Mouse (Mus musculus): ENCODE measurements at regions not wholly inside any gene's neighbourhood (a gene's known extent, or its start where the extent isn't known, plus 50 kb on each side); places are given as distances from the start of the nearest gene placed in this dataset.

DNA sequence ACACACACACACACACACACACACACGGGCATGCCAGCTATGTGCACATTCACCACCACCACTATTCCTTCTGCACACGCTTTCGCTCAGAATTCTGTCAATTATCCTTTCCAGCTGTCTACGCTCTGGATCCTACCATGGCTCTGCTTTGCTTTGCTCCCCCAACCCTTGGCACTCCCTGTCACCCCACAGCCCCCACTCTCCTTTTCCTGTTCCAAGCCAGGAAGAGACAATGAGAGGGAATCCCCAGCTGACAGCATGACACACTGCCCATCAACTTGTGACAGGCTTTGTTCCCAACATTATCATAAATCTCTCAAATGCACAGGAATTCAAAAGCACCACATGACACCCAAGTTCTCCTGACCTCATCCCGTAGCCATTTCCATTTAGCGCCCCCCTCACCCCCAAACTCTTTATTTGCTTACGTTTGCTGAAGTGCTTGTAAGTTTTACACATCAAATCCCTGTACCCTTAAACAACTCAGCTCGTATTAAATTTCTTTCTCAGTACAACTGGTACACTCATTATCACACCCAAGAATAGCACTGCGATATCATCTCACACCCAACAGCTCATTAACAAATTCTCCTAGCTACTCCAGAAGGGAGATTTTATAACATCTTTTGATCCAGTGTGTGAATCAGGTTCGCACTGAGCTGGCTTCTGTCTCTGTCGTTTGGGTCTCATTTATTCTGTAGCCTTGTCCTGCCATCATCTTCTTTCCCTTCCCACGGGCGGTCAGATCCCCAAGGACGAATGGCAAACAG, 140.3 kb downstream of the Ptpn20 start:
- no peak overlapping the region for H3K4me2 ChIP-seq (replicated peaks)
- 54% methylated on average over 14 of the region's 14 CpGs for WGBS
- H3K36me3 ChIP-seq: no peaks in the 10 kb centered on the region
- no peak overlapping the region for H3K9ac ChIP-seq
- H3K4me1 ChIP-seq: peaks cover 24% of the 10 kb centered on the region
- H3K27ac ChIP-seq: no peak overlapping the region
- H3K27me3 ChIP-seq: no peaks in the 10 kb centered on the region
- no peak for ATAC-seq (ENCODE audit: low FRiP score)
- H3K4me3 ChIP-seq: no peak overlapping the region
- no peaks in the 10 kb centered on the region; the same call in 1 of the 2 replicates for H3K9me3 ChIP-seq (replicated peaks)

- Histone ChIP-seq H3K9ac (no peak overlapping the region), H3K27me3 (no peaks in the 10 kb centered on the region), H3K4me3 (no peak overlapping the region), H3K4me1 (peaks cover 28% of the 10 kb centered on the region), H3K27ac (no peak overlapping the region), H3K36me3 (no peaks in the 10 kb centered on the region), H3K4me2 (replicated peaks) (no peak overlapping the region), H3K9me3 (replicated peaks) (no peaks in the 10 kb centered on the region; the same call in 1 of the 2 replicates)
- ATAC-seq (ENCODE audit: low FRiP score): 0 out of 2 replicates have a peak, but pooled peaks have one; percentile 51
- 21% methylated on average over 5 of the region's 5 CpGs for WGBS
Observed at GRCm38 (mm10) chr14:33732698-33733097, 143.7 kb downstream of the Ptpn20 start.

GRCm38 (mm10) chr14:33734446-33735043, 145.5 kb downstream of the Ptpn20 start:
- no peaks in the 10 kb centered on the region; the same call in 1 of the 2 replicates for H3K9me3 ChIP-seq (replicated peaks)
- H3K4me1 ChIP-seq: peaks cover 21% of the 10 kb centered on the region
- 43% methylated on average over 5 of the region's 5 CpGs for WGBS
- no peak; the same call in 1 of the 2 replicates for ATAC-seq (ENCODE audit: low FRiP score)
- H3K36me3 ChIP-seq: no peaks in the 10 kb centered on the region
- no peak overlapping the region for H3K9ac ChIP-seq
- H3K4me2 ChIP-seq (replicated peaks): no peak overlapping the region
- no peak overlapping the region for H3K27ac ChIP-seq
- no peak overlapping the region for H3K4me3 ChIP-seq
- H3K27me3 ChIP-seq: no peaks in the 10 kb centered on the region

GRCm38 (mm10) chr14:33735653-33736052, 146.6 kb downstream of the Ptpn20 start:
- H3K36me3 ChIP-seq: no peaks in the 10 kb centered on the region
- no peak overlapping the region for H3K4me2 ChIP-seq (replicated peaks)
- H3K4me1 ChIP-seq: peaks cover 15% of the 10 kb centered on the region
- no peak for ATAC-seq (ENCODE audit: low FRiP score)
- H3K9ac ChIP-seq: no peak overlapping the region
- WGBS: 90% methylated on average over 3 of the region's 3 CpGs
- no peak overlapping the region for H3K4me3 ChIP-seq
- H3K27me3 ChIP-seq: no peaks in the 10 kb centered on the region
- no peak overlapping the region for H3K27ac ChIP-seq
- H3K9me3 ChIP-seq (replicated peaks): no peaks in the 10 kb centered on the region; the same call in 1 of the 2 replicates

DNA sequence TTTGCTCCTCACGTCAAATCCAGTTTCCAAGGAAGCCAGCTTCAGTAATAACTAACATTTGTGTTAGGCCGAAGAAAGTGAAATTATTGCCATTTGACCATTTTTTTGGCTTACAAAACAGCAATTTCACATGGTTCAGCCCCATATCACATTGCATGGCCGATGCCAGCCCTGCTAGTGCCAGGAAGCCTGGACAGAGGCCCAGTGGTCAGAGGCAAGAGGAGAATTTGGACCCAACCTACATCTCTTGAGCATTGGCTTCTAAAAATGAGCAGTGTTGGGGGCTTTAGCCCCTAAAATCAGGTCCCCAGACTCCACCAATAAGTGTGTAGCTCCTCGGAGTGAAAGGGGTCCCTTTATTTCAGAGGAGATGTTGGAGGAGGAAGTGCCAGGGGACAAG, 157.2 kb downstream of the Ptpn20 start:
- H3K4me2 ChIP-seq (replicated peaks): no peak overlapping the region
- 90% methylated on average over 4 of the region's 4 CpGs for WGBS
- no peak for ATAC-seq (ENCODE audit: low FRiP score)
- no peaks in the 10 kb centered on the region for H3K36me3 ChIP-seq
- H3K4me3 ChIP-seq: no peak overlapping the region
- H3K4me1 ChIP-seq: no peaks in the 10 kb centered on the region
- H3K9me3 ChIP-seq (replicated peaks): peaks cover 2% of the 10 kb centered on the region; the same call in 1 of the 2 replicates
- no peaks in the 10 kb centered on the region for H3K27me3 ChIP-seq
- no peak overlapping the region for H3K27ac ChIP-seq
- H3K9ac ChIP-seq: no peak overlapping the region

GRCm38 (mm10) chr14:33759656-33760055, 163.7 kb upstream of the Gdf10 start:
- Histone ChIP-seq H3K9me3 (replicated peaks) (no peaks in the 10 kb centered on the region), H3K4me1 (no peaks in the 10 kb centered on the region), H3K4me3 (no peak overlapping the region), H3K36me3 (no peaks in the 10 kb centered on the region), H3K4me2 (replicated peaks) (no peak overlapping the region), H3K9ac (no peak overlapping the region), H3K27ac (no peak overlapping the region), H3K27me3 (no peaks in the 10 kb centered on the region)
- ATAC-seq (ENCODE audit: low FRiP score): no peak
- WGBS: 72% methylated on average over 7 of the region's 7 CpGs

GRCm38 (mm10) chr14:33763641-33764046, 159.7 kb upstream of the Gdf10 start:
- H3K9me3 ChIP-seq (replicated peaks): no peaks in the 10 kb centered on the region
- H3K27me3 ChIP-seq: no peaks in the 10 kb centered on the region
- H3K4me1 ChIP-seq: no peaks in the 10 kb centered on the region
- H3K4me3 ChIP-seq: no peak overlapping the region
- WGBS: 45% methylated on average over 3 of the region's 3 CpGs
- no peak overlapping the region for H3K27ac ChIP-seq
- ATAC-seq (ENCODE audit: low FRiP score): no peak
- no peak overlapping the region for H3K4me2 ChIP-seq (replicated peaks)
- no peak overlapping the region for H3K9ac ChIP-seq
- H3K36me3 ChIP-seq: no peaks in the 10 kb centered on the region

DNA sequence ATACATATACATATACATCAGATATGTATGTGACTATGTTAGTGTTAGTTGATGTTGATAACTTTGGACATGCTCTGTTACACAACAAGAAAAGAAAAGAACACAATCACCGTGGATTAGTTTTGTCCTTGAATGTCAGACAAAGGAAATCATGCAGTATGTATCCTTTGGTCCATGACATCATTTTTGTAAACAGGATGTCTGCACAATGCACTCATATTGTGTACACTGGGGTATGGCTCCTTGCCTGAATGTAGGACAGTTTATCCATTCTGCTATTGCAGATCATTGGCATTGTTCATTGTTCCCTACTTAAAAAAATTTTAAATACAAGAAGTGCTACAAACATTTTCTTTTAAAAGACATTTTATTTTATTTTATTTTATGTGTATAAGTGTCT, 157.6 kb upstream of the Gdf10 start:
- H3K9me3 ChIP-seq (replicated peaks): no peaks in the 10 kb centered on the region
- ATAC-seq (ENCODE audit: low FRiP score): no peak
- no peaks in the 10 kb centered on the region for H3K36me3 ChIP-seq
- H3K4me2 ChIP-seq (replicated peaks): no peak overlapping the region
- WGBS: 74% methylated on average over 1 of the region's 1 CpGs
- no peak overlapping the region for H3K4me3 ChIP-seq
- no peaks in the 10 kb centered on the region for H3K4me1 ChIP-seq
- no peak overlapping the region for H3K27ac ChIP-seq
- no peaks in the 10 kb centered on the region for H3K27me3 ChIP-seq
- H3K9ac ChIP-seq: no peak overlapping the region

GRCm38 (mm10) chr14:33772374-33772773, 151.0 kb upstream of the Gdf10 start:
- Histone ChIP-seq H3K4me3 (no peak overlapping the region), H3K27ac (no peak overlapping the region), H3K9me3 (replicated peaks) (no peaks in the 10 kb centered on the region), H3K4me2 (replicated peaks) (no peak overlapping the region), H3K36me3 (no peaks in the 10 kb centered on the region), H3K9ac (no peak overlapping the region), H3K27me3 (no peaks in the 10 kb centered on the region), H3K4me1 (no peaks in the 10 kb centered on the region)
- ATAC-seq (ENCODE audit: low FRiP score): no peak
- 88% methylated on average over 3 of the region's 3 CpGs for WGBS

DNA sequence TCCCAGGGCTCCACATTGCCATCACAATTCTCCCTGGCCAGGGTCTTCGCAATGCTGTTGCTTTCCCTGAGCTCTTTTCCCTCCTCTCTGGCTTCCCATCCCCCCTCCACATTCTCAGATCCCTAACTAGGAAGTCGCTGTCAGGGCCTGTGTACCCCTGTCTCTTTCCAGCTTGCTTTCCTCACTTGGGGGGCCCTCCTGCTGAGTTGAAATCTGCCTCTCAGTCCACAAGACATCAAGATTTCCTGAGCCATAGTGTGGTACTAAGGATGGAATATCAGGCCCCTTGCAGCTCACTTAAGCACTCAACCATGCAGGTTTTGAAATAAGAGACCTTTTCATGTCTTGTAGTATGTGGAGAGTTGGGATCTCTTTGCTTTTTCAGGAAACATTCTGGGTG, 133.8 kb upstream of the Gdf10 start:
- H3K27ac ChIP-seq: no peak overlapping the region
- no peak overlapping the region for H3K9ac ChIP-seq
- no peaks in the 10 kb centered on the region for H3K27me3 ChIP-seq
- no peaks in the 10 kb centered on the region for H3K36me3 ChIP-seq
- 20% methylated on average over 2 of the region's 2 CpGs for WGBS
- no peak for ATAC-seq (ENCODE audit: low FRiP score)
- H3K4me3 ChIP-seq: no peak overlapping the region
- H3K4me2 ChIP-seq (replicated peaks): no peak overlapping the region
- no peaks in the 10 kb centered on the region for H3K9me3 ChIP-seq (replicated peaks)
- H3K4me1 ChIP-seq: no peaks in the 10 kb centered on the region

GRCm38 (mm10) chr14:33794262-33794661, 129.1 kb upstream of the Gdf10 start:
- no peaks in the 10 kb centered on the region for H3K27me3 ChIP-seq
- no peaks in the 10 kb centered on the region for H3K9me3 ChIP-seq (replicated peaks)
- H3K4me3 ChIP-seq: no peak overlapping the region
- H3K9ac ChIP-seq: no peak overlapping the region
- H3K4me1 ChIP-seq: 0 out of 2 replicates have a peak, but pooled peaks cover 2% of the 10 kb centered on the region
- H3K27ac ChIP-seq: no peak overlapping the region
- H3K36me3 ChIP-seq: no peaks in the 10 kb centered on the region
- 80% methylated on average over 3 of the region's 3 CpGs for WGBS
- ATAC-seq (ENCODE audit: low FRiP score): no peak
- no peak overlapping the region for H3K4me2 ChIP-seq (replicated peaks)

GRCm38 (mm10) chr14:33797551-33798303, 125.7 kb upstream of the Gdf10 start:
- H3K27me3 ChIP-seq: no peaks in the 10 kb centered on the region
- no peak overlapping the region for H3K27ac ChIP-seq
- H3K9me3 ChIP-seq (replicated peaks): no peaks in the 10 kb centered on the region
- WGBS: 63% methylated on average over 15 of the region's 15 CpGs
- 0 out of 2 replicates have a peak, but pooled peaks cover 2% of the 10 kb centered on the region for H3K4me1 ChIP-seq
- no peaks in the 10 kb centered on the region for H3K36me3 ChIP-seq
- H3K9ac ChIP-seq: no peak overlapping the region
- H3K4me2 ChIP-seq (replicated peaks): no peak overlapping the region
- no peak overlapping the region for H3K4me3 ChIP-seq
- ATAC-seq (ENCODE audit: low FRiP score): no peak
